Mouse (Mus musculus): ENCODE measurements at regions not wholly inside any gene's neighbourhood (a gene's known extent, or its start where the extent isn't known, plus 50 kb on each side); places are given as distances from the start of the nearest gene placed in this dataset.
"Not testable (repeated sequence)": the region's sequence is repeated elsewhere in the genome, so short reads cannot be mapped to it uniquely, and the experiment has no call there.

GRCm38 (mm10) chrX:94785983-94786382, 61.6 kb downstream of the Zxdb start:
- no peak for DNase-seq (ENCODE audit: extremely low read depth, low read depth, low spot score)

- peak; percentile 19 for DNase-seq (ENCODE audit: extremely low read depth, low read depth, low spot score)
Observed at GRCm38 (mm10) chrX:94788331-94788920, 64.1 kb downstream of the Zxdb start.

GRCm38 (mm10) chrX:94796845-94797244, 72.5 kb downstream of the Zxdb start:
- not testable (repeated sequence) for DNase-seq (ENCODE audit: extremely low read depth, low read depth, low spot score)

GRCm38 (mm10) chrX:94797348-94798182, 73.2 kb downstream of the Zxdb start:
- DNase-seq (ENCODE audit: extremely low read depth, low read depth, low spot score) = not testable (repeated sequence)

- not testable (repeated sequence) for DNase-seq (ENCODE audit: extremely low read depth, low read depth, low spot score)
Observed at GRCm38 (mm10) chrX:94798183-94798619, 73.8 kb downstream of the Zxdb start.

GRCm38 (mm10) chrX:94812760-94813159, 88.4 kb downstream of the Zxdb start:
- DNase-seq (ENCODE audit: extremely low read depth, low read depth, low spot score) = not testable (repeated sequence)

GRCm38 (mm10) chrX:94827524-94827923, 103.2 kb downstream of the Zxdb start:
- not testable (repeated sequence) for DNase-seq (ENCODE audit: extremely low read depth, low read depth, low spot score)

GRCm38 (mm10) chrX:94844110-94844779, 119.9 kb downstream of the Zxdb start:
- DNase-seq (ENCODE audit: extremely low read depth, low read depth, low spot score) = not testable (repeated sequence)

GRCm38 (mm10) chrX:94849549-94849948, 125.2 kb downstream of the Zxdb start:
- DNase-seq (ENCODE audit: extremely low read depth, low read depth, low spot score) = not testable (repeated sequence)

- no peak for DNase-seq (ENCODE audit: extremely low read depth, low read depth, low spot score)
Observed at GRCm38 (mm10) chrX:94857501-94857900, 133.1 kb downstream of the Zxdb start.

GRCm38 (mm10) chrX:94857954-94858353, 133.6 kb downstream of the Zxdb start:
- no peak for DNase-seq (ENCODE audit: extremely low read depth, low read depth, low spot score)

- no peak for DNase-seq (ENCODE audit: extremely low read depth, low read depth, low spot score)
Observed at GRCm38 (mm10) chrX:94863123-94863522, 138.8 kb downstream of the Zxdb start.

- DNase-seq (ENCODE audit: extremely low read depth, low read depth, low spot score) = peak; percentile 3
Observed at GRCm38 (mm10) chrX:94865531-94866502, 141.4 kb downstream of the Zxdb start.

- DNase-seq (ENCODE audit: extremely low read depth, low read depth, low spot score) = not testable (repeated sequence)
Observed at GRCm38 (mm10) chrX:94883547-94883946, 142.9 kb downstream of the Spin4 start.

Data from fat pad, adult 2 months (tissue).